Mouse (Mus musculus): Measurements from ENCODE around the gene Pole4. TPM values are rescaled to one million over a fixed set of nuclear protein-coding genes. Genes with fewer than 3 reads are reported as not detected.

Gene Pole4
- 71.2 TPM for total RNA-seq (2023)

GRCm38 (mm10) chr6:82705221-82705620, at the start of gene Pole4:
Gene Pole4 (minus strand): TSS chr6:82705365.

Other genes with a start within 250 kb of the Pole4 start
- gene Hk2, start 69.1 kb upstream of the Pole4 start, total RNA-seq (2023): 2.8 TPM
- 17.1 TPM for gene Sema4f, start 234.4 kb upstream of the Pole4 start, total RNA-seq (2023)
- not detected for gene M1ap, start 241.5 kb upstream of the Pole4 start, total RNA-seq (2023)

Data from CD4-positive naive resting alpha-beta T cell, adult 76 days (primary cell).